Mouse (Mus musculus): ENCODE data around the gene Hspd1. TPM values are rescaled to one million over a fixed set of nuclear protein-coding genes. Genes with fewer than 3 reads are reported as not detected.

The Hspd1 gene
- total RNA-seq (2023), result 117 TPM

GRCm38 (mm10) chr1:55087932-55088610 lies at the start of gene Hspd1, which contains the start of gene Hspe1:
Gene Hspd1 (minus strand): TSS chr1:55088243.
Gene Hspe1 (plus strand): TSS chr1:55088132.

GRCm38 (mm10) chr1:55130943-55131401 lies 42.9 kb upstream of the Hspd1 start, which contains the start of gene Mob4:
Gene Mob4 (plus strand): TSS chr1:55131231.

GRCm38 (mm10) chr1:55052355-55052953 lies 35.6 kb downstream of the Hspd1 start, which contains the start of gene Coq10b:
Gene Coq10b (plus strand): TSS chr1:55052770.

Other genes starting within 250 kb of the Hspd1 start
- 545 TPM for gene Ankrd44, start 161.9 kb downstream of the Hspd1 start, total RNA-seq (2023)
- 500 TPM for gene Sf3b1, start 60.8 kb downstream of the Hspd1 start, total RNA-seq (2023)
- 86.7 TPM for gene Coq10b, start 35.5 kb downstream of the Hspd1 start, total RNA-seq (2023)
- 180 TPM for gene Hspe1, start 111 bp downstream of the Hspd1 start, total RNA-seq (2023)
- gene Mob4, start 43.0 kb upstream of the Hspd1 start, total RNA-seq (2023), result 78.5 TPM
- gene Rftn2, start 138.5 kb upstream of the Hspd1 start, total RNA-seq (2023), result 2.6 TPM
- 7.7 TPM for gene Mars2, start 148.9 kb upstream of the Hspd1 start, total RNA-seq (2023)

Data from CD8-positive naive resting alpha-beta T cell, adult 57 days (primary cell).